Mouse (Mus musculus): ENCODE results near the gene Olfr1477.
"Not testable (repeated sequence)": the region's sequence is repeated elsewhere in the genome, so short reads cannot be mapped to it uniquely, and the experiment has no call there.

Gene Olfr1477

DNA sequence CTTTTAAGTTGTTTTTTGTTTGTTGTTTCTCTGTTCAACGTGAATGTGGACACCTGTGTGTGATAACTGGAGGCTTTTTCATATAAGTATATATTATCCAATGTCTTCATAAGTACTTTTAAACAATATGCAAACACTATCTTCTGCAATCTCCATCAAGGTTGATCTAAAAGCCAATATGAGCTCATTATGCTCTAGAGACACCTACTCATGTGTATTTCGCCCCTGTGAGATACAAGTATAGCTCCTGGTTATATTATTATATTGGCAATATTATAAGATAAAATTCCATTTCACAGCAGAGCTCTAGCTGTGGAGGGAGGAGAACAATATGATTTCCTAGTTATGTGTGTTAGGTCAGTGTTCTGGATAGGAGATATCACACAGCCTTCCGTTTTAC lies at the start of gene Olfr1477:
TSS of gene Olfr1477 (plus strand) at position 301 of the 400 bp plus-strand sequence.
- DNase-seq = no peak

- DNase-seq = no peak
Measured at GRCm38 (mm10) chr19:13455986-13456385, 44.4 kb upstream of the Olfr1477 start, which contains the start of gene Olfr1472. Gene Olfr1472, minus strand, starts transcription at chr19:13456086.

GRCm38 (mm10) chr19:13469265-13469664 lies 31.1 kb upstream of the Olfr1477 start, which contains the start of gene Olfr1474:
Gene Olfr1474, plus strand, starts transcription at chr19:13469565.
- not testable (repeated sequence) for DNase-seq

- DNase-seq = no peak
Measured at GRCm38 (mm10) chr19:13480096-13480495, 20.2 kb upstream of the Olfr1477 start, which contains the start of gene Olfr1475. Gene Olfr1475, minus strand, starts transcription at chr19:13480196.

- DNase-seq = no peak
Measured at GRCm38 (mm10) chr19:13527613-13528012, 27.3 kb downstream of the Olfr1477 start, which contains the start of gene Olfr1480. Gene Olfr1480, plus strand, starts transcription at chr19:13527913.
